Mouse (Mus musculus) stomach, embryonic 14.5 days (tissue): ENCODE measurements around the gene Cryz. TPM values are rescaled to one million over a fixed set of nuclear protein-coding genes. Genes with fewer than 3 reads are reported as not detected.

Experiments used
- ATAC-seq: fragments of 200-750 bp; cut with Nextera tagmentation; 2 replicates; pipeline ENCODE4 v1.8.0; 2017; ENCODE audit warnings: low read depth, moderate TSS enrichment; ENCODE audit not compliant: insufficient number of reproducible peaks, insufficient read depth, low FRiP score
- H3K27ac ChIP-seq: fragments of 300-500 bp; sonication (generic); 2 replicates; pipeline ENCODE4 v1.5.1; 2014; ENCODE audit warnings: mild to moderate bottlenecking, low read length, moderate library complexity, mixed read lengths
- H3K27me3 ChIP-seq: fragments of 300-500 bp; sonication (generic); 2 replicates; pipeline ENCODE4 v1.6.1; 2014; ENCODE audit warnings: low read length, control low read depth, mixed read lengths; ENCODE audit not compliant: control insufficient read depth, insufficient read depth
- H3K36me3 ChIP-seq: fragments of 300-500 bp; sonication (generic); 2 replicates; pipeline ENCODE4 v1.6.1; 2014; ENCODE audit warnings: mild to moderate bottlenecking, control low read depth, low read length, moderate library complexity, mixed read lengths; ENCODE audit not compliant: control insufficient read depth, insufficient read depth
- H3K4me1 ChIP-seq: fragments of 300-500 bp; sonication (generic); 2 replicates; pipeline ENCODE4 v1.6.1; 2014; ENCODE audit warnings: low read length, control low read depth, mixed read lengths; ENCODE audit not compliant: control insufficient read depth, insufficient read depth
- H3K4me2 ChIP-seq: fragments of 300-500 bp; sonication (generic); replicated peaks from 2 replicates; pipeline ENCODE4 v1.6.1; 2014; ENCODE audit warnings: low read depth, low read length, control low read depth
- H3K4me3 ChIP-seq: fragments of 300-500 bp; sonication (generic); 2 replicates; pipeline ENCODE4 v1.5.1; 2014; ENCODE audit warnings: low read depth, low read length, control low read depth
- H3K9ac ChIP-seq: fragments of 300-500 bp; sonication (generic); replicated peaks from 2 replicates; pipeline ENCODE4 v1.6.1; 2014; ENCODE audit warnings: low read depth, mild to moderate bottlenecking, control low read depth, low read length, moderate library complexity, mixed read lengths
- H3K9me3 ChIP-seq: fragments of 300-500 bp; sonication (generic); 2 replicates; pipeline ENCODE4 v1.6.1; 2016; ENCODE audit warnings: low read depth, low read length, control low read depth; ENCODE audit not compliant: control insufficient read depth
- WGBS: fragments of 180-500 bp; shearing (Covaris S2); extraction: QIAGEN DNeasy Blood & Tissue Kit; methylation state at CpG from one replicate; pipeline ENCODE4 v1.1.7; 2014; 5-methylcytosine and 5-hydroxymethylcytosine counted together
- polyA plus RNA-seq: library from polyadenylated mRNA; unstranded; fragments of >200 nt; fragmentation: Nextera tagmentation; extraction: Ambion mirVana; gene quantifications from 2 replicates; pipeline ENCODE4 v1.2.1, GENCODE M21; 2014

Gene Cryz
- polyA plus RNA-seq, 1 experiment from 2014 or later, result 20.1 TPM

GRCm38 (mm10) chr3:154668485-154668884 lies 72.0 kb downstream of the Cryz start:
- Histone ChIP-seq H3K4me1 (peaks cover 4% of the 10 kb centered on the region; the same call in 1 of the 2 replicates), H3K27ac (no peak overlapping the region), H3K27me3 (peaks cover 7% of the 10 kb centered on the region; the same call in 1 of the 2 replicates), H3K4me3 (no peak overlapping the region), H3K36me3 (no peaks in the 10 kb centered on the region), H3K4me2 (no peak overlapping the region), H3K9ac (no peak overlapping the region), H3K9me3 (no peaks in the 10 kb centered on the region)
- ATAC-seq, result no peak
- WGBS, result 82% methylated on average over 3 of the region's 3 CpGs

- H3K9ac ChIP-seq, result no peak overlapping the region
- H3K27me3 ChIP-seq, result no peaks in the 10 kb centered on the region
- H3K36me3 ChIP-seq, result no peaks in the 10 kb centered on the region
- H3K4me1 ChIP-seq, result no peaks in the 10 kb centered on the region
- WGBS, result 87% methylated on average over 6 of the region's 6 CpGs
- no peaks in the 10 kb centered on the region for H3K9me3 ChIP-seq
- H3K4me3 ChIP-seq, result no peak overlapping the region
- no peak overlapping the region for H3K27ac ChIP-seq
- ATAC-seq, result no peak
- H3K4me2 ChIP-seq, result no peak overlapping the region
Measured at GRCm38 (mm10) chr3:154670584-154670983, 74.1 kb downstream of the Cryz start.

GRCm38 (mm10) chr3:154671013-154671412 lies 74.5 kb downstream of the Cryz start:
- Histone ChIP-seq H3K27me3 (no peaks in the 10 kb centered on the region), H3K27ac (no peak overlapping the region), H3K9ac (no peak overlapping the region), H3K4me1 (no peaks in the 10 kb centered on the region), H3K9me3 (no peaks in the 10 kb centered on the region), H3K4me3 (no peak overlapping the region), H3K36me3 (no peaks in the 10 kb centered on the region), H3K4me2 (no peak overlapping the region)
- 68% methylated on average over 5 of the region's 5 CpGs for WGBS
- ATAC-seq, result no peak

Other genes with a start within 250 kb of the Cryz start
- gene Tyw3, start 393 bp downstream of the Cryz start, polyA plus RNA-seq, result 15.3 and 16.0 TPM in 2 replicates
- gene Erich3, start 67.1 kb downstream of the Cryz start, polyA plus RNA-seq, result 0.29 and 0.34 TPM in 2 replicates